Mouse (Mus musculus): ENCODE results near the gene Nhlh2. TPM values are rescaled to one million over a fixed set of nuclear protein-coding genes. Genes with fewer than 3 reads are reported as not detected.
A peak's percentile ranks its signal among the peaks of the same experiment; 100 is the strongest.

Gene Nhlh2
- polyA plus RNA-seq, 1 experiment from 2014 or later: 86.9 TPM

- Histone ChIP-seq H3K4me3 (replicated peaks) (peak overlapping the region; percentile 58), H3K4me1 (replicated peaks) (peaks cover 28% of the 10 kb centered on the region), H3K9me3 (no peaks in the 10 kb centered on the region), H3K9ac (replicated peaks) (peak overlapping the region; percentile 94), H3K27ac (peak overlapping the region; percentile 98), H3K36me3 (no peaks in the 10 kb centered on the region), H3K4me2 (replicated peaks) (peak overlapping the region; percentile 75), H3K27me3 (peaks cover 48% of the 10 kb centered on the region)
- ATAC-seq: no peak
- 4% methylated on average over 24 of the region's 24 CpGs for WGBS
These were observed 923 bp downstream of the Nhlh2 start for GRCm38 (mm10) chr3:102010681-102011317.

- no peaks in the 10 kb centered on the region for H3K9me3 ChIP-seq
- peak overlapping the region; percentile 98 for H3K27ac ChIP-seq
- H3K36me3 ChIP-seq: no peaks in the 10 kb centered on the region
- ATAC-seq: peak; percentile 82
- peaks cover 28% of the 10 kb centered on the region for H3K4me1 ChIP-seq (replicated peaks)
- H3K27me3 ChIP-seq: peaks cover 50% of the 10 kb centered on the region
- H3K4me3 ChIP-seq (replicated peaks): peak overlapping the region; percentile 58
- H3K4me2 ChIP-seq (replicated peaks): peak overlapping the region; percentile 75
- under 1% methylated on average over 48 of the region's 48 CpGs for WGBS
- H3K9ac ChIP-seq (replicated peaks): peak overlapping the region; percentile 94
These were observed 1.6 kb downstream of the Nhlh2 start for GRCm38 (mm10) chr3:102011318-102012075.

GRCm38 (mm10) chr3:102012076-102012610 lies 2.3 kb downstream of the Nhlh2 start:
- Histone ChIP-seq H3K27me3 (peaks cover 50% of the 10 kb centered on the region), H3K4me2 (replicated peaks) (peak overlapping the region; percentile 75), H3K27ac (peak overlapping the region; percentile 98), H3K4me1 (replicated peaks) (peaks cover 28% of the 10 kb centered on the region), H3K36me3 (no peaks in the 10 kb centered on the region), H3K9me3 (no peaks in the 10 kb centered on the region), H3K4me3 (replicated peaks) (peak overlapping the region; percentile 58), H3K9ac (replicated peaks) (peak overlapping the region; percentile 94)
- ATAC-seq: peak; percentile 53
- under 1% methylated on average over 23 of the region's 23 CpGs for WGBS

- Histone ChIP-seq H3K4me3 (replicated peaks) (peak overlapping the region; percentile 58), H3K27me3 (peaks cover 50% of the 10 kb centered on the region), H3K27ac (peak overlapping the region; percentile 98), H3K9me3 (no peaks in the 10 kb centered on the region), H3K4me1 (replicated peaks) (peaks cover 28% of the 10 kb centered on the region), H3K36me3 (no peaks in the 10 kb centered on the region), H3K9ac (replicated peaks) (peak overlapping the region; percentile 94), H3K4me2 (replicated peaks) (peak overlapping the region; percentile 75)
- ATAC-seq: peak; percentile 18; the same call in 1 of the 2 replicates
- under 1% methylated on average over 53 of the region's 53 CpGs for WGBS
These were observed 2.8 kb downstream of the Nhlh2 start for GRCm38 (mm10) chr3:102012611-102013211.

GRCm38 (mm10) chr3:102020604-102021003 lies 10.7 kb downstream of the Nhlh2 start:
- Histone ChIP-seq H3K9me3 (no peaks in the 10 kb centered on the region), H3K4me1 (replicated peaks) (peaks cover 41% of the 10 kb centered on the region), H3K9ac (replicated peaks) (no peak overlapping the region), H3K4me2 (replicated peaks) (no peak overlapping the region), H3K27me3 (peaks cover 4% of the 10 kb centered on the region), H3K4me3 (replicated peaks) (no peak overlapping the region), H3K36me3 (no peaks in the 10 kb centered on the region), H3K27ac (no peak overlapping the region)
- ATAC-seq: no peak
- WGBS: 37% methylated on average over 1 of the region's 1 CpGs

- Histone ChIP-seq H3K4me2 (replicated peaks) (no peak overlapping the region), H3K4me1 (replicated peaks) (peaks cover 47% of the 10 kb centered on the region), H3K4me3 (replicated peaks) (no peak overlapping the region), H3K9ac (replicated peaks) (no peak overlapping the region), H3K36me3 (no peaks in the 10 kb centered on the region), H3K27ac (peak overlapping the region; percentile 84), H3K9me3 (no peaks in the 10 kb centered on the region), H3K27me3 (no peaks in the 10 kb centered on the region; the same call in 1 of the 2 replicates)
- 45% methylated on average over 2 of the region's 2 CpGs for WGBS
- ATAC-seq: no peak
These were observed 12.8 kb downstream of the Nhlh2 start for GRCm38 (mm10) chr3:102022721-102023120.

GRCm38 (mm10) chr3:102023337-102023736 lies 13.5 kb downstream of the Nhlh2 start:
- peak overlapping the region; percentile 58 for H3K4me2 ChIP-seq (replicated peaks)
- peak; percentile 66 for ATAC-seq
- H3K4me3 ChIP-seq (replicated peaks): peak overlapping the region; percentile 31
- H3K9ac ChIP-seq (replicated peaks): 0 out of 2 replicates have a peak overlapping the region, but pooled peaks have one; percentile 44
- no peaks in the 10 kb centered on the region; the same call in 1 of the 2 replicates for H3K27me3 ChIP-seq
- under 1% methylated on average over 26 of the region's 31 CpGs for WGBS
- H3K4me1 ChIP-seq (replicated peaks): peaks cover 47% of the 10 kb centered on the region
- H3K9me3 ChIP-seq: no peaks in the 10 kb centered on the region
- peak overlapping the region; percentile 84 for H3K27ac ChIP-seq
- H3K36me3 ChIP-seq: no peaks in the 10 kb centered on the region

GRCm38 (mm10) chr3:102023829-102024228 lies 14.0 kb downstream of the Nhlh2 start:
- H3K27me3 ChIP-seq: no peaks in the 10 kb centered on the region; the same call in 1 of the 2 replicates
- peak overlapping the region; percentile 31 for H3K4me3 ChIP-seq (replicated peaks)
- ATAC-seq: 0 out of 2 replicates have a peak, but pooled peaks have one; percentile 16
- 0 out of 2 replicates have a peak overlapping the region, but pooled peaks have one; percentile 44 for H3K9ac ChIP-seq (replicated peaks)
- 3% methylated on average over 5 of the region's 5 CpGs for WGBS
- no peaks in the 10 kb centered on the region for H3K9me3 ChIP-seq
- H3K4me1 ChIP-seq (replicated peaks): peaks cover 47% of the 10 kb centered on the region
- H3K4me2 ChIP-seq (replicated peaks): peak overlapping the region; percentile 58
- H3K27ac ChIP-seq: peak overlapping the region; percentile 84
- H3K36me3 ChIP-seq: no peaks in the 10 kb centered on the region

- Histone ChIP-seq H3K9ac (replicated peaks) (no peak overlapping the region), H3K4me3 (replicated peaks) (no peak overlapping the region), H3K27ac (peak overlapping the region; percentile 84), H3K36me3 (no peaks in the 10 kb centered on the region), H3K27me3 (no peaks in the 10 kb centered on the region; the same call in 1 of the 2 replicates), H3K9me3 (no peaks in the 10 kb centered on the region), H3K4me2 (replicated peaks) (no peak overlapping the region), H3K4me1 (replicated peaks) (peaks cover 47% of the 10 kb centered on the region)
- WGBS: 33% methylated on average over 9 of the region's 9 CpGs
- ATAC-seq: peak; percentile 83
These were observed 15.1 kb downstream of the Nhlh2 start for GRCm38 (mm10) chr3:102024981-102025451.

GRCm38 (mm10) chr3:102025659-102026058 lies 15.8 kb downstream of the Nhlh2 start:
- no peak for ATAC-seq
- Histone ChIP-seq H3K9me3 (no peaks in the 10 kb centered on the region), H3K9ac (replicated peaks) (no peak overlapping the region), H3K36me3 (no peaks in the 10 kb centered on the region), H3K4me1 (replicated peaks) (peaks cover 47% of the 10 kb centered on the region), H3K4me3 (replicated peaks) (no peak overlapping the region), H3K27ac (peak overlapping the region; percentile 84), H3K27me3 (no peaks in the 10 kb centered on the region; the same call in 1 of the 2 replicates), H3K4me2 (replicated peaks) (no peak overlapping the region)
- 70% methylated on average over 5 of the region's 5 CpGs for WGBS

GRCm38 (mm10) chr3:102027880-102028279 lies 18.0 kb downstream of the Nhlh2 start:
- no peaks in the 10 kb centered on the region for H3K36me3 ChIP-seq
- H3K4me2 ChIP-seq (replicated peaks): no peak overlapping the region
- H3K4me3 ChIP-seq (replicated peaks): no peak overlapping the region
- peaks cover 33% of the 10 kb centered on the region for H3K4me1 ChIP-seq (replicated peaks)
- no peaks in the 10 kb centered on the region for H3K27me3 ChIP-seq
- WGBS: 63% methylated on average over 6 of the region's 6 CpGs
- no peak; the same call in 1 of the 2 replicates for ATAC-seq
- no peak overlapping the region for H3K27ac ChIP-seq
- H3K9me3 ChIP-seq: no peaks in the 10 kb centered on the region
- no peak overlapping the region for H3K9ac ChIP-seq (replicated peaks)
